Mouse (Mus musculus): ENCODE measurements around the gene Gm10972.
"Not testable (repeated sequence)": the region's sequence is repeated elsewhere in the genome, so short reads cannot be mapped to it uniquely, and the experiment has no call there.

Gene Gm10972

GRCm38 (mm10) chr3:94642495-94643162 is at the start of gene Gm10972:
Gene Gm10972, plus strand, starts transcription at chr3:94643112.
- in situ Hi-C loops (cut with MboI; ENCODE audit: low sequenced_read_pairs): not testable (repeated sequence)

GRCm38 (mm10) chr3:94595871-94596287 is 47.0 kb upstream of the Gm10972 start:
- in situ Hi-C loops (cut with MboI; ENCODE audit: low sequenced_read_pairs): no loop called here

- in situ Hi-C loops (cut with MboI; ENCODE audit: low sequenced_read_pairs): no loop called here
Observed at GRCm38 (mm10) chr3:94597224-94597779, 45.6 kb upstream of the Gm10972 start.

- in situ Hi-C loops (cut with MboI; ENCODE audit: low sequenced_read_pairs): no loop called here
Observed at GRCm38 (mm10) chr3:94601959-94602358, 41.0 kb upstream of the Gm10972 start.

- in situ Hi-C loops (cut with MboI; ENCODE audit: low sequenced_read_pairs): no loop called here
Observed at GRCm38 (mm10) chr3:94609621-94610020, 33.3 kb upstream of the Gm10972 start.

- in situ Hi-C loops (cut with MboI; ENCODE audit: low sequenced_read_pairs): no loop called here
Observed at GRCm38 (mm10) chr3:94610581-94610980, 32.3 kb upstream of the Gm10972 start.

- in situ Hi-C loops (cut with MboI; ENCODE audit: low sequenced_read_pairs): no loop called here
Observed at GRCm38 (mm10) chr3:94611343-94611742, 31.6 kb upstream of the Gm10972 start.

GRCm38 (mm10) chr3:94611834-94612233 is 31.1 kb upstream of the Gm10972 start:
- in situ Hi-C loops (cut with MboI; ENCODE audit: low sequenced_read_pairs): no loop called here

GRCm38 (mm10) chr3:94612274-94612673 is 30.6 kb upstream of the Gm10972 start:
- in situ Hi-C loops (cut with MboI; ENCODE audit: low sequenced_read_pairs): no loop called here

- in situ Hi-C loops (cut with MboI; ENCODE audit: low sequenced_read_pairs): no loop called here
Observed at GRCm38 (mm10) chr3:94613258-94613878, 29.5 kb upstream of the Gm10972 start.

- in situ Hi-C loops (cut with MboI; ENCODE audit: low sequenced_read_pairs): no loop called here
Observed at GRCm38 (mm10) chr3:94616717-94617116, 26.2 kb upstream of the Gm10972 start.

- in situ Hi-C loops (cut with MboI; ENCODE audit: low sequenced_read_pairs): no loop called here
Observed at GRCm38 (mm10) chr3:94621740-94622507, 21.0 kb upstream of the Gm10972 start.

GRCm38 (mm10) chr3:94622550-94622949 is 20.4 kb upstream of the Gm10972 start:
- in situ Hi-C loops (cut with MboI; ENCODE audit: low sequenced_read_pairs): no loop called here

GRCm38 (mm10) chr3:94624281-94624680 is 18.6 kb upstream of the Gm10972 start:
- in situ Hi-C loops (cut with MboI; ENCODE audit: low sequenced_read_pairs): no loop called here

GRCm38 (mm10) chr3:94628712-94629111 is 14.2 kb upstream of the Gm10972 start:
- in situ Hi-C loops (cut with MboI; ENCODE audit: low sequenced_read_pairs): no loop called here

GRCm38 (mm10) chr3:94629876-94630275 is 13.0 kb upstream of the Gm10972 start:
- in situ Hi-C loops (cut with MboI; ENCODE audit: low sequenced_read_pairs): no loop called here

GRCm38 (mm10) chr3:94648755-94649590 is 6.1 kb downstream of the Gm10972 start:
- in situ Hi-C loops (cut with MboI; ENCODE audit: low sequenced_read_pairs): no loop called here

GRCm38 (mm10) chr3:94650409-94650808 is 7.5 kb downstream of the Gm10972 start:
- in situ Hi-C loops (cut with MboI; ENCODE audit: low sequenced_read_pairs): no loop called here

GRCm38 (mm10) chr3:94653967-94654366 is 11.1 kb downstream of the Gm10972 start:
- in situ Hi-C loops (cut with MboI; ENCODE audit: low sequenced_read_pairs): not testable (repeated sequence)

GRCm38 (mm10) chr3:94657852-94658739 is 15.2 kb downstream of the Gm10972 start:
- in situ Hi-C loops (cut with MboI; ENCODE audit: low sequenced_read_pairs): not testable (repeated sequence)
